Mouse (Mus musculus) adipocyte (in vitro differentiated cells): ENCODE measurements at regions not wholly inside any gene's neighbourhood (a gene's known extent, or its start where the extent isn't known, plus 50 kb on each side); places are given as distances from the start of the nearest gene placed in this dataset.

Experiments
- DNase-seq: peaks from one replicate; pipeline ENCODE4 v3.0.0-alpha.2; 2016; ENCODE audit warnings: low spot score

GRCm38 (mm10) chr16:95647854-95648253, 54.0 kb upstream of the Ets2 start:
- peak; percentile 63 for DNase-seq

DNA sequence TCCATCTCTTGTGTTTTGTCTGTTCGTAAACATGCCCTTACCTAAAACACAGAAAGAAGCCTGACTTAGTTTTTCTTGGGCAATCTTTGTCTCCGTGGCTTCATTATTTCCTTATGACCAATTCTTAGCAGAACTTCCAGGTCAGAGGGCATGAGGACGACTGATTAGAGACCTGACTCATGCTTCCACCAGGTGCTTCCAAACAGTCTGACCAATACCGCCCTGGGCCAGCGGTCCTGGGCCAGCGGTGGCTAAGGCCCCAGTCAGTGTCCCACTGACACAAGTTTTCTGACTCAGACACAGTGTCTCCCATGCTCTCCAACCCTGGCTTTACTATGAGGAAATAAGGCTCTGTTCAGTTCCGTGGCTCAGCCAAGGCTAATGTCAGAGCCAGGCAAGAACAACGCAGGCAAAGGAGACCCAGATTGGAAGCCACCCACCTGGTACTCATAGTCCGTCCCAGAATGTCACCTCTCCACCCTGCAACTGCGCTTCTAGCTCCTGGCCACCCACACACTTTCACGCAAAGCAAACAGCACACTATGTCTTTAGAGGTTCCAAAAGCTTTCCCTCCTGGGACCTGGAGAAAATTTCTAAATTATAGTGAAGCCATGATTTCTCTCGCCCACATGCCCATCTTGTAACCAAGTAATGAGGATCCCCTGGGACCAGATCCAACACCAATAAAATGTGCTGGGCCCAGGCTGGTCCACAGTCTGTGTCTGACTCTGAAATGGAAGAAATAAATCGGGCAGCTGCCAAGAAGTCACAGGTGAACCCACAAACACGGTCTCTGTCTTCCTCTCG, 56.6 kb upstream of the Erg start:
- DNase-seq = peak; percentile 64

DNA sequence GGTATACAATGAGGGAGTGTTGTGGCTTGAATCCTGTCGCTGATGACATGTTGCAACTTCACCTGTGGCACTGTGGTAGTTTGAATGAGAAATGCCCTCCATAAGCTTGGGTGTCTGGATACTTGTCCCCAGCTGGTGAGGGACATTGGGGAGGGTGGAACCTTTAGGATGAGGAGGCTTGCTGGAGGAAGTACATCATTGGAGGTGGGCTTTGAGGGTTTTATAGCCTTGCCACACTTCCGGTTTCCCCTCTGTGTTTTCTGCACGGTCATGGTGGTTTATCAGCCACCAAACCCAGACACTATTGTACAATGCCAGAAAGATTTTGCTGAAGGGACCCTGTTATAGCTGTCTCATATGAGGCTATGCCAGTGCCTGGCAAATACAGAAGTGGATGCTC, 54.3 kb upstream of the Erg start:
- no peak for DNase-seq

DNA sequence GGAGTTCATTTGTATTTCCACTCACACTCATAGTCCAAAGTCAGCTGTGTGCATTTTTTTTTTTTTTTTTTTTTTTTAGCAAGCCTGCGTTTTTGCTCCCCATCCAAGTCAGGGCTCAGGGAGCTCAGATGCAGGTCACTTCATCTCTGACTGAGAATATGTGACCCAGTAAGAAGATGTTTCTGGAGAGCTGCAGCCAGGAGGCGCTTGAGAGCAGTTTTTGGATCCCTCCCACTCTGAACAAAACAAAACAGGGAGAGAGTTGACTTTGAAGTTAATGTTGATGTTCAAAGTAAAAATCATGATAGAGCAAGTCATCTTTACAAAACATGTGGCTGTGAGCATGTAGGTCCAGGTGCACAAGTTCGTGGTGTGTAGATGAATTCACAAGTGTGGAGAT, 53.3 kb upstream of the Erg start:
- DNase-seq = no peak

GRCm38 (mm10) chr16:95637850-95638249, 51.5 kb upstream of the Erg start:
- DNase-seq = peak; percentile 65

DNA sequence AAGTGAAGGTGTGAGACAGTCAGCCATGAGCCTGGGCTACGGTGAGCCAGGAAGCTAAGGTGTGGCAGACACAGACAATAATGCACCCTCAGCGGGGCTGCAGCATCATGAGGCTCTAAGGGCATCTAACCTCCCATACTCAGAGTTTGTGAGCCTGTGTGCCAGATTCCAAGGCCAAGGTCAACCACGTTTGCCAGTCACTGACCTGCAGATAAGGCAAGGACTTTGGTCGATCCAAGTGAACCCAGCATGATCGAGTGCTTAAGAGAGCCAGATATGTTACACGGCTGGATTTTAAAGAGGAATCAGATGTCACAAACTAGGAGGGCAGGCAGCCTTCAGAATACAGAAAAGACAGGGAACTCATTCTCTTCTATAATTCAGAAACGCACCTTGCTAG, 50.2 kb upstream of the Erg start:
- DNase-seq = no peak
